Mouse (Mus musculus): ENCODE measurements at regions not wholly inside any gene's neighbourhood (a gene's known extent, or its start where the extent isn't known, plus 50 kb on each side); places are given as distances from the start of the nearest gene placed in this dataset.
A peak's percentile ranks its signal among the peaks of the same experiment; 100 is the strongest.

DNA sequence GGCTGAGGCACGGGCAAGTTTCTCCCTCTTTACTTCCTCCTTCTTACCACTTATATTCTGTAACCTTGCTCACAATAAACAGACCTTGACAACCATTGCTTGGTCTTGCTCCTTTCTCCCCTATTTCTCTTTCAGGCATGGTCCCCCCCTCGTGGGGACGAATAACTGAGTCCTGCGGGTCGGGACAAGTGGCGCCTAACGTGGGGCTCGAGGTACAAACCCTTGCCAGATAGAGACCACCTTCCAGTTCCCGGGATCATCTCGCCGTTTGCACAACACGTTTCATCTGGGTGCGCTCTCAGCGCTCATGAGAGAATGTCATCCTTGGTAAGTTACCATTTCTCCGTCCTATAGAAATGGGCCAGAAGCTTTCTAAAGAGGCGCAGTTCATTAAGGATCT is 79.6 kb upstream of the Foxn3 start:
- no peak for DNase-seq (ENCODE audit: low spot score)

DNA sequence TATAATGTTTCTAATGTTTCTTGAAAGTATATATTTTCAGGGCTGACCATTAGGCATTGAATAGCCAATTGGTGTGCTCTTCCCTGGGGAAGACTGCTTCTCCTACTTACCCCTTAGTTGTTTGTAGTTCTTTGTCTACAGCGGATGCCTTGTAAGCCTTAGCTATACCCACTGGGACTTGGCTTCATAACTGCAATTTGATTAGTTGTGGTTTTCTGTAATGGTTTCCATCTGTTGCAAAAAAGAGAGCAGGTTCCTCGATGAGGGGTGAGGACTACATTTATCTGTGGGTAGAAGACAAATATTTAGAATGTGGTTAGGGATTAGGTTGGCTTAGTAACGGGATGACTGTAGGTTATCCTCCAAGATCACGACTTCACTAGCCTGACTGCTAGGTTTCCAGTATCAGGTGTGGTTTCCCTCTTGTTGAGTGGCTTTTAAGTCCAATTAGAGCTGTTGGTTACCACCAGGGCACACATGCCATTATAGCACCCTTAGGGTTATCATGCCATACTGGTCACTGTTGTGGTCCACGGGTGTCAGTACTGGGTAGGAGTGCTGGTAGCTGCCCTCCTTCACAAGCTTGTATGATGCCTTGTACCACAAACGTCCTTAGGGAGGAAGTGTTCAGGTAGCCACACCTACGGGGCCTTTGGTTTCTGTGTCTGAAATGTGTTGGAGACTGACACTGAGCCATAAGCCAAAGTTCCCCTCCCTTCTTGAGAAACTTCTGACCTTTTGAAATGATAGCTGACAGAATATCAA is 78.9 kb upstream of the Foxn3 start:
- DNase-seq (ENCODE audit: low spot score) = no peak

DNA sequence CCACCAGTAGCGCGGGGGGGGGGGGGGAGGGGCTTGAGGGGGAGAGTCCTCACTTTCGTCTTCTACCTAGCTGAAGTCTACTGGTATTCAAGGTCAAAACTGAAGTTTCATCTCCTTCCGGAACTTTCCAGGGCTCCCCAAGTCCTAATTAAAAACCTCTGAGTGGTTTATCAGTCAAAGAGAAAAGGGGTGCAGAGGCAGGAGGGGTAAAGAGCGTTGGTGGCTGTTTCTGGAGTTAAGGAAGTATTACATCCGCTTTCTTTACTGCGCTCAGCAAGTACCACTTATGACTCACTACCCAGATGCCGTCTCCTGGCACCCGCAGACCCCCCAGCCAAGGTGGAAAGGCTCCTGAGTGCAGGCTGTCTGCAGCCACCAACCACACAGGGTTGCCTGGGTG is 77.9 kb upstream of the Foxn3 start:
- DNase-seq (ENCODE audit: low spot score) = no peak

DNA sequence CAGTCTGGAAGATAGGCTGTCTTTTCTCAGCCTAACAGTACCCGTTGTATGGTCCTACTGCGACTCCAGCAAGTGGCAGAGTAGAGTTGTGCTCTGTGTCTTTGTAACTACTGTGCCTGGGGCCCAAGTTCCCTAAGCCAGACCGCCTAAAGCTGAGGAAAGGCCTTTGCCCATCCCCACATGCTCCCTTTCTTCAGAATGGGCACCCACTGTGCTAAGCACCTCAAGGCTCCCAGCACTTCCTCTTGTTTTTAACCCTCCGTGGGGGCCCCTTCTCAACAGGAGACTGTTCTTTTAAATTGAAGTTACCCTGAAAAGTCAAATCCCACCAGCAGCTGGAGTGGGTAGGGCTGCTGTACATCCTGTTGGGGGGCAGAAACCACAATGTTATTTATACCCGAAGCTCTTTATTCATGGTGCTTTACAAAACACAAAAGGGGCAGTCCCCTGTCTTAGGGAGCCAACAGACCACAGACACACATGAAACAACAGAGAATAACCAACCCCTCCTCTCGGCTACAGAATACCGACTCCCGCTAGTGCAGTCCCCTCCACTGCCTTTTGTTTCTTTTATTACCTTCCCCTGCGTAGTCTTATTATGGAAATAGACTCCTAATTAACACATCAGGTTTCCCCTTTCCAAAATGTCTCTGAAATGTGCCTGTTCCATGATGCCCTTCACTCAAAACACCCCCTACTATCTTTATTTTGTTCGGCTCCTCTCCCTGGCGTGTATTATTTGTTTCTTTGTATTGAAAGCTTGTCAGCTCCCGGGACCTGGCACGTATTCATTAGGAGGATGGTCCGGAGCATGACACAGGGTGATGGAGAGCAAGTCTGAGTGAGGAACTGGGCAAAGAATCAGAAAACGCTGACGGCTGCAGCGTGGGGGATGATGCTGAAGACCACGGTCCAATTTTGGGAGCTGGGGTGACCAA is 77.1 kb upstream of the Foxn3 start:
- DNase-seq (ENCODE audit: low spot score) = peak; percentile 7

DNA sequence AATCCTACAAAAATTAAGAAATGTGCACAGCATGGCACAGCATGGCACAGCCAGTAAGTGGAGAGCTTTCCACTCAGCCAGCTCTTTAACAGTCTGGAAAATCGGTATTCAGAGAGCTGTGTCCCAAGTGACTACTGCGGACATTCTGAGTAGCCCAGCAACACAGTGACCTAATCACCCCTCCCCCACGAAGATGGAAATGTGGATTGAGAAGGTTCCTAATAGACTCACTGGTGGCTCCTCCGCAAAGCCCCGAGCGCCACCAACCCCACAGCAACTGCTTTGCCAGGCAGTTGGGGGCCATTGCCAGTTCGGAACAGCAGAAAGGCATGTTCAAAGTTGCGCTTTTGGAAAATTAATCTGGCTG is 76.4 kb upstream of the Foxn3 start:
- no peak for DNase-seq (ENCODE audit: low spot score)

DNA sequence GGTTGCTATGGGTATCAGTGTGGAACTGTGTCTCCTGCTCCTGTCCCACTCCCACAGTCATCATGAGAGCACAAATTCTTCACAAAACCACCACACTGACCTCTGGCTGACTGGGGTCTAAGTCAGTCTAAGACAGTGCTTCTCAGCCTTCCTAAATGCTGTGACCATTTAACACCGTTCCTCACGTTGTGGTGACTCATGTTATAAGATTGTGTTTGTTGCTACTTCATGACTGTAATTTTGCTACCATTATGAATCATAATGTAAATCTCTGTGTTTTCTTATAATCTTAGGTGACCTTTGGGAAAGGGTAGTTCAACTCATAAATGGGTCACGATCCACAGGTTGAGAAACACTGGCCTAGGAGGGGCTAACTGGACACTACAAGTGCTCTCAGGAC is 75.7 kb upstream of the Foxn3 start:
- DNase-seq (ENCODE audit: low spot score) = no peak

DNA sequence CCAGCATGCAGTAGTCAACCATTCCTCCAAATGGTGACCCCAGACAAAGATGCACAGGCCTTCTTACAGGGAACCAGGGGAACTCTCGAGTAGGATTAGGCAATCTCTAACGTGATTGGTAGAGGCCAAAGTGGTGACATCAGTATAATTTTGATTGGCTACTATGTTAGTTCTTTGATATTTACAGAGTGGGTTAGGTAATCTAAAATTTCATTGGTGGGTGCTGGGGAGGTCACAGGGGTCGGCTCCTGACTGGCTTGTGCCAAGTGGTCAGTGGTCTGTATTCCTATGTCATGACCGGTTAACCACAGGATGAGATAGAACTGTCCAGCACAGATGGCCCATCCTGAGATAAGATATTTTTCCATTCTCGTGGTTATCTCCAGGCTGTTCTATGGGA is 74.6 kb upstream of the Foxn3 start:
- no peak for DNase-seq (ENCODE audit: low spot score)

DNA sequence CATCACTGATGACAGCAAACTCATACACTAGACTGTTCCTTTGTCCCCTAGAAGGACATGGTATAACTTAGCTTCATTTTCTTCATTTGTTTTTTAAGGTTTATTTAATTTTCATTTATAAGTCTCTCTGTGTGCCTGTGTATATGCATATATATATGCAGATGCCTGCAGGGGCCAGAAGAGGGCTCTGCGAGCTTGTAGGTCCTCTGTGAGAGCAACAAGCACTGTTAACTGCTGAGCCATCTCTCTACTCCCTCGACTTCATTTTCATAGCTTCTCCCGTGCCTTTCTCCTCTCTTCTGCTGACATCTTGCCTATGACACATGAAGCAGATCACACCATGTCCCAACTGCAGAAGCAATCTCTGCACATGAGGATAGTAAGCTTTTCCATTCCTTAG is 72.9 kb upstream of the Foxn3 start:
- DNase-seq (ENCODE audit: low spot score) = no peak

DNA sequence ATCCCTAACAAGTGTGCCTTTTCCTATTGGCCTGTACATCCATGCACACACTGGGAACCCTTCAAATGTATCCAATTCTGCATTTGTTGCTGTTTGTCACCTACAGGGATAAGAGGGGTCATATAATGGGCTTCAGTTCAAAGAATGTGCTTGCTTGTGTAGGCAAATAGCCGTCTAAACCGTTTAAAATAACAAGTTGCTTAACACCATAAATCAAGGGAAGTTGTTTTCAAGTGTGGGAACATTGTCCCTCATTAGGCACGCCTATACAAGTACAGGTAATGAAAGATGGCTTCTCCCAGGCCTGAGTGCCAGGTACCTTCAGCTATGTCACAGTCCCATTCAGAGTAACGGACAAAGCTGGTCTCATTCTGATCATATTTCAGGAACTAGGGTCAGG is 72.0 kb upstream of the Foxn3 start:
- DNase-seq (ENCODE audit: low spot score) = no peak

DNA sequence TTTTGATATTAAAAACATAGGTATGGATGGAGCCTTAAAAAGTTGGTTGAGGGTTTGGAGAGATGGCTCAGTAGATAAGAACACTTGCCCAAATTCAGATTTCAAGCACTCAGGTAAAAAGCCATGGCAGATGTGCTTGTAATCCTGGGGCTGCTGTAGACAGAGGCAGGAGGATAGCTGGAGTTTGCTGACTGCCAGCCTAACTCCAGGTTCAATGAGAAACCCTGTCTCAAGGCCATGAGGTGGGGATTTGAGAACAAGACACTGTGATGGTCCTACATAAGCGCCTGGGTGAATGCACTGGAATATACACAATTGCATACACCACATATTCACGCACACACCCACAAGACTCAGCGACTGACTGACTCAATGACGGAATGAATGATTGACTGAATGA is 71.3 kb upstream of the Foxn3 start:
- no peak for DNase-seq (ENCODE audit: low spot score)

DNA sequence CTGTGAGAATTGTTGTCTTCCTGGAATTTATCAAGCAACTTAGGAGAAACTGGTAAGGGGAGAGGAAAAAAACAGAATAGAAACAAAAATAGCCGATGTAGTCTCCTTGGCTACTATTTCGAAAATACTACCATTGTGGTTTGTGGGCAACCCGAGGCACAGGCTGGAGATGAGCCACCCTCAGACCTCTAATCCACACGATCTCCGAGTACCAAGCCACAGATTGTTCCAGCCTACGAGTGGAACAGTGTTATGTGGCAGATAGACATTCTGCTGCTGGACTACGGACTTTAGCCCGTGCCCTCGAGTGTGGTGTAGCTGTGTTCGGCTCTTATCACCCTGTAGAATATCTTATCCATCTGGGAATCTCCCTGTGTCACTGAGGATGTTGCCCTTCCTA is 70.3 kb upstream of the Foxn3 start:
- DNase-seq (ENCODE audit: low spot score) = no peak

DNA sequence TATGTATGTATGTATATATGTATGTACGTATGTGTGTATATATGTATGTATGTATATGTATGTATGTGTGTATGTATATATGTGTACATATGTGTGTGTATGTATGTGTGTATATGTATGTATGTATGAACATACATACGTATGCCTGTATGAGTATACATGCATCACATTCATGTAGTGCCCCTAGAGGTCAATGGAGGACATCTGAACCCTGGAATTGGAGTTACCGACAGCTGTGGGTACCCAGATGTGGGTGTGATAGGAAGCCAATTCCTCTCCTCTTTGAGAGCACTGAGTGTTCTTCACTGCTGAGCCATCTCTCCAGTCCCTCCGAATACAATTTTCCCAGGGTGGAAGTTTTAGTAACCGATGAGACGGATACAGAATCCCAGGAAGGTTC is 69.6 kb upstream of the Foxn3 start:
- no peak for DNase-seq (ENCODE audit: low spot score)

DNA sequence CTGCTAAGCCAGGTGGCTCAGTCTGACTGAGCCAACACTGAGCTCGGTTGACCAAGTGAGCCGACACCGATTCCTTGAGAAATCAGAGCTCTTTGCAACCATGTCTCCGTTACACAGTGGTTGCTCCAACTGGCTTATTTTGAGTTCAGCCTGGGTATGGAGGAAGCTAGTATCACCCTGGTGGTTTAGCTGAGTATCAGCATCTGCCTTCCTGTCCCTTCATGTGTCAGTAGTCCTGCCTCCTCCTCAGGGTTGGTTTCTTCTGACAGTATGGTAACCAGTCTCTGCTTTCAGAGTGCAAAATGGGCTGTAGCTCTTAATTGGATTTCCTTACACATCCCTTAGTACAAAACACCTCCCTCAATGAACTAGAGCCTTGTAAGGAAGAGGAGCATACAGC is 66.2 kb upstream of the Foxn3 start:
- DNase-seq (ENCODE audit: low spot score) = no peak

DNA sequence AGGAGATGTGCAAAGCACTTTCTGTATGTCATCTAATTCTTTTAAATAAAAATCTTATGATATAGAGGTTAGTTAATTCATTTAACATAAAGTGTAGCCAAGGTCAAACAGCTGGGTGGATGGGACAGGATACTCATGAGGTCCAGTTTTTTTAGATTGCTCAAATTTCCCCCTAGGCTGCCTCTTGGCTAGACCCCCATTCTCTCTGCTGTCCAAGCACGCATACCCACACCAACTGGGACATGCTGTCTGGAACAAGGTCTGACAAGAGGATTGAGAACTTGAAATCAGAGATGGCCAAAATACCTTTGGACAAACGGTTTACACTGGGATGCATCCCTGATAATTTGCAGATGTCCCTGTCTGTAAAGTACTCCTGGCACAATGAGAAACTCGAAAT is 65.0 kb upstream of the Foxn3 start:
- DNase-seq (ENCODE audit: low spot score) = no peak

DNA sequence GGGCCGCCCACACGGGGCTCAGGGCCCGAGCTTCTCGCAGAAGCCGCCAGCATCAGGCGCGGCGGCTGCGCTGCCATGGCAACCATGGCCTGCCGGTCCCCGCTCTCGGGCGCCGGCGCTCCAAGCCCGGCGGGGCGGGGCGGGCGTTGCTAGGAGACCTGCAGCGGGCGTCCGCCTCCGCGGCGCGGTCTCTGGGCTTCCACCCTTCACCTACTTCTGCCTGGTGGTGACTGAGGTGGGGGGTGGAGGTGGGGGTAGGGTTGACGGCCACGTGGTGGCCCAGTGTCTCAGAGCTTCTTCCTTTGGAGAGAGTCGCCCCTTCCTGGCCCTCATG is 64.5 kb upstream of the Foxn3 start:
- peak; percentile 75 for DNase-seq (ENCODE audit: low spot score)

DNA sequence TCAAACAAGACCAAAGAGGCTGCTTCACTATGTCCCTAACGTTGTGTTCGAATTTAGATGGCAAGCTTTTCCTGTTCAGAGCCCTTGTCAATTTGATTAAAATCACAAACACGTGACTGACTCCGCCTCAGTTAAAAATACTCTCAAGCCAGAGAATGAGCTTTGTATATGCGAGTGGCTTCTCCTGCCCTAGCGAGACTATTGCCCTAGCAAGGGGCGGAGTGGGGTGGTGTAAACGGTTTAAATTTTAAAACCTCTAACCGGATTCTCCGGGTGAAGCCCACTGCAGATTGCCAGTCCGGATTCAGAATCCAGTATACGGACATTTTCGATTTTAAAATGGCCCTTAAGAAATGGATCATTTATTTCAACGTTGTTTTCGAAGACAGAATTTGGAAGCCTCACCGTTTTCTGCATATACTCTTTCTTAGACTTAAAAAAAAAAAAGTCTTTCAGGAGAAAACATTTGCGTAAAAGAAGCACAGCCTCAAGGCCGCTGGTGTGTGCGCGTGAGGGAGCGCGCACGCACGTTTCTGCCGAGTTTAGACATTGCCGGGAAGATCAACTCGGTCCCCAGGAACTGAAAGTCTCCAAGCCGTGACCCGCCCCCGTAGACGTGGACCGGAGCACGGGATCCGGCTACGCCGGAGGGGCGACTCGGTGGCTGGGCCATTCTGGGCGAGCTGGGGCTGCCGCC is 64.0 kb upstream of the Foxn3 start:
- DNase-seq (ENCODE audit: low spot score) = no peak

DNA sequence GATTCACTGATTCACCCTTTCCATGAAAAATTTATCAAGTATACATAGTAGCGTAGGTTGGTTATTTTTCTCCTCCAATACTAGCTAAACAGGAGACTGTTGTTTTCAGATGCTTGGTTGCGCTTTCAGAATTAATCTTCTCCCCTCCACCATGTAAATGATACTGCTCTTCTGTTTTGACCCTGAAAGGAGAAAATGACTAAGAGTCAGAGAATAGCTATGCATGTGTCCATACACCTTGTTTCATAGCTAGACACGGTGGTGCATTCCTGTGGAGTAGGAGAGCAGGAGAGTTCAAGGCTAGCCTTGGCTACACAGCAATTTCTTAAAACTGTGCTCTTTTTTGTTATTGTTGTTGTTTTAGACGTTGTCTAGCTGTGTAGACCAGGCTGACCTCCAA is 62.8 kb upstream of the Foxn3 start:
- no peak for DNase-seq (ENCODE audit: low spot score)

DNA sequence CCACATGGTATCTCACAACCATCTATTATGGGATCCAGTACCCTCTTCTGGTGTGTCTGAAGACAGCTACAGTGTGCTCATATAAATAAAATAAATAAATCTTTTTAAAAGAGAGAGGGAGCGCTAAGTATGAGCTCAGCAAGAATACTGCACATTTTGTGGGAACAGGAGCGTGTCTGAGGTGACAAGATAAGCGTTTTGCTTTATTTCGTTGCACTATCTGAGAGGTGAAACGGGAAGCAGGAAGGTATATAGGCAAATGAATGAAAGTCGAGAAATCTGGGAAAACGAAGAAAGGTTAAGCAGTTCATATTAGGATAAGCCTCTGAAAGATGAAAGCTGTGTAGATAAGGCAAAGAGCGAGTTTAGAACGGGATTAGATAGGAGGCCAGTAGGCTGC is 61.7 kb upstream of the Foxn3 start:
- no peak for DNase-seq (ENCODE audit: low spot score)

DNA sequence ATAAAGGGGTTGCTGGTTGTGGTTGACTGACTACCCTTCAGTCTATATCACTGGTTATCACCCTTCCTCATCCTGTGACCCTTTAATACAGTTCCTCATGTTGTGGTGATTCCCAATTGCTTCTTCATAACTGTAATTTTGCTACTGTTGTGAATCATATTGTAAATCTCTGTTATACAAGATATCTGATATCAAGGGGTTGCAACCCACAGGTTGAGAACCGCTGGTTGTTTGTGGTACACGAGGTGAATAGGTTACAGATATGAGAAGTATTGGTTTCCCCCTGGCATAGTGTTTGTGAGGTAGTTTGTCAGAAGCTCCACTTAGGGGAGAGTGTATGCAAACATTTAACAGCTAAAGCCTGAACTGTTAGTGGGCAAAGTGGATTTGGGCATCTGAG is 58.9 kb upstream of the Foxn3 start:
- DNase-seq (ENCODE audit: low spot score) = no peak

DNA sequence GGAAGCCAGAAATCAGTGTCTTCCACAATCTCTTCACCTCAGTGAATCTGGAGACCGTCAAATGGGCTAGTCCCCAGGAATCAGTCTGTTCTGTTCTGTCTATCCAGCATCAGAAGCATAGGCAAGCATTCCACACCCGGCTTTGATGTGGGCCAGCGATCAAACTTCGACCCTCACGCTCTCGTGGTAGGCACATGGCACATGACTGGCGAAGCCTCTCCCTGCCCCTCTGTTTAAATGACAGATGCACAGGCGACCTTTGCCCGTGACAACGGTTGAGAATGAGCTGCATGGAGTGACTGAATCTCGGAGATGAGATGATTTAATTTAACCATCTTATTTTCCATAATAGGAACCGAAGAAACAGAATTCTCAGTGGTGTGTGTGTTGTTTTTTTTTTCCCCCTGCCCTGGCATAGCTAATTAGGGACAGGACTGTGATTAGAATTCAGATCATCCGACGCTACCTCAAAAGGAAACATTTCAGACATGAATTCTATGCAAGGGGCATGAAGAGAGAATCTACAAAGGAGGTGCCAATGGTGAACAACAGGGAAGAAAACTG is 53.9 kb upstream of the Foxn3 start:
- no peak for DNase-seq (ENCODE audit: low spot score)

DNA sequence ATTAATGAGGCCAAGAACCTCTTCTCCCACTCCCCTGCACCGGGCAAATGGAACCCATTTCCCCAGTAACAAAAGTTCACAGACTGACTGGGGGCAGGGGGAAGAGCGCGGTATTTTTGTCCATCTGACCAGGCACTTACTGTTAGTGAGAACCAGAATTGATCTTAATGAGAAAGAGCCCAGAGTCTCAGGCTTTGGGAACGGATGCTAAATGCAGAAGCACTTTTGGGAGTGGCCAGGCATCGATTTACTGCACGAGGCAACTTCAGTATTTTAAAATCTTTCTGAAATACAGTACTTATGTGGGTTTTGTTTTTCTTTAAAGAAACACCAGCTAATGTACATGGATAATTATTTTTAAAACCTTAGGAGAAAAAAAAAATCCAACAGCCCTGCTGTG is 51.0 kb upstream of the Foxn3 start:
- no peak for DNase-seq (ENCODE audit: low spot score)

Measured in ovary, postnatal 14 days (tissue).